Mouse (Mus musculus): ENCODE data around the gene Lrrc37a. TPM values are rescaled to one million over a fixed set of nuclear protein-coding genes. Genes with fewer than 3 reads are reported as not detected.
A peak's percentile ranks its signal among the peaks of the same experiment; 100 is the strongest.
"Not testable (repeated sequence)": the region's sequence is repeated elsewhere in the genome, so short reads cannot be mapped to it uniquely, and the experiment has no call there.

The Lrrc37a gene
- total RNA-seq (2017): under 0.01 TPM in 1 of 2 replicates, not detected in the other

DNA sequence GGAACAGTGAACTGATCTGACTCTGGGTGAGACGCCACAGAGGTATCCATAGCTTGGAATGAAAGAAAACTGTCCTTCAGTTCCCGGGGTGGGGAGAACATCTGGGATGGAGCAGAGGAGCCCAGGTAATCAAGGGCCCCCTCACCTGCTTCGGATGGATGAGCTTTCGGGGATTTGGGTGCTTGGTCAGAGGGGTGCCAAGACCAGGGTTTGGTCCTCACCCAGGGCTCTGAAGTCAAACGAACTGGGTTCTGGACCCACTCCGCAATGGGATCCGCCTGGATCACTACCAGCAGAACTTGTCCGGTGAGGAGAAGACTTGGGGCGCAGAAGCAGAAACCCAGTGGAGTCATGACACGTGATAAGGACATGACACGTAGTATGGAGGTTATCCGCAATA, at the start of gene Lrrc37a:
Gene Lrrc37a (minus strand): TSS at position 101 of the 400 bp plus-strand sequence.
- ATAC-seq (ENCODE audit: extremely low read depth, insufficient number of reproducible peaks, low FRiP score, poor library complexity, severe bottlenecking): no peak

DNA sequence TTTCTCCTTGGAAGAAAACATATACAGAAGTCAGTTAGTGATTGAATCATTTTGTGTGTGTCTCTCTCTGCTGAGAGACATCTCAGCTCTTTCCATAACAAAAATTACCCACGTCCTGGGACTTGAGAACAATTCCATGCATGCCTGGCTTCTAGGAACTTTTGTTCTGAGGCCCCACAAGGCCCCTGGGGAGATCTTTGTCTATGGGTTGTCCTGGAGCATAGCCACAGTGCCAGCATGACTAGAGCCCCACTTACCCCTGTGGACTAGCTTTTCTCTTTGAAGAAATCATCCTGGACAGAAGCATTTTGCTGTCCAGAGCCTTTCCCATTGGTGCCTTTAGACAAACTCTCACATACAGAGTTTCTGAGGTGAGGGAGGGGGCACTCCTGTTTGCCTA, 30.6 kb upstream of the Lrrc37a start:
- not testable (repeated sequence) for ATAC-seq (ENCODE audit: extremely low read depth, insufficient number of reproducible peaks, low FRiP score, poor library complexity, severe bottlenecking)

GRCm38 (mm10) chr11:103512111-103512510, 7.7 kb upstream of the Lrrc37a start:
- ATAC-seq (ENCODE audit: extremely low read depth, insufficient number of reproducible peaks, low FRiP score, poor library complexity, severe bottlenecking): no peak

- ATAC-seq (ENCODE audit: extremely low read depth, insufficient number of reproducible peaks, low FRiP score, poor library complexity, severe bottlenecking): peak; percentile 61; the same call in 1 of the 2 replicates
Measured at GRCm38 (mm10) chr11:103464443-103464842, 40.0 kb downstream of the Lrrc37a start.

DNA sequence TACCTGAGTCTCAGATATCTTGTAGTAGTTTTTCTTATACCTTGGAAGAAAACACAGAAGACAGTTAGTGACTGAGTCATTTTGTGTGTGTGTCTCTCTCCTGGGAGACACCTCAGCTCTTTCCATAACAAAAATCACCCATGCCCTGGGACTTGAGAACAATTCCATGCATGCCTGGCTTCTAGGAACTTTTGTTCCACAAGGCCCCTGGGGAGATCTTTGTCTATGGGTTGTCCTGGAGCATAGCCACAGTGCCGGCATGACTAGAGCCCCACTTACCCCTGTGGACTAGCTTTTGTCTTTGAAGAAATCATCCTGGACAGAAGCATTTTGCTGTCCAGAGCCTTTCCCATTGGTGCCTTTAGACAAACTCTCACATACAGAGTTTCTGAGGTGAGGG, 53.3 kb downstream of the Lrrc37a start:
- ATAC-seq (ENCODE audit: extremely low read depth, insufficient number of reproducible peaks, low FRiP score, poor library complexity, severe bottlenecking): not testable (repeated sequence)

DNA sequence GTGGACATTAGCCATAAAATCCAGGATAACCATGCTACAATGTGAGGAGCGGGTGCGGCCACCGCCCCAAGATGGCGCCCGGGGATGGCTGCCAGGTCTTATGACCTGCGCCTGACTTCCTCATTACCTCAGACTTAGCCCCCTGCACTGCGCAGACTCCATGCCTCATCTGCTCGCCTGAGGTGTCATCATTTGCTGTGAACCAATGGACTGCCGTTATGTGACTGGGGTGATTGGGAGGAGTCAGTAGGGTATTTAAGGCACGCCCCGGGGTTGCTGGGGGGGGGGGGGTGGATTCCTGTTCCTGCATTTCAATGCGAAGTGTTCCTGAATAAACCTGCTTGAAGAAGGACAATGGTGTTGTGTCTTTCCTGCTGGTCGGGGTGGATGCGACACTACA, 54.7 kb downstream of the Lrrc37a start:
- not testable (repeated sequence) for ATAC-seq (ENCODE audit: extremely low read depth, insufficient number of reproducible peaks, low FRiP score, poor library complexity, severe bottlenecking)

DNA sequence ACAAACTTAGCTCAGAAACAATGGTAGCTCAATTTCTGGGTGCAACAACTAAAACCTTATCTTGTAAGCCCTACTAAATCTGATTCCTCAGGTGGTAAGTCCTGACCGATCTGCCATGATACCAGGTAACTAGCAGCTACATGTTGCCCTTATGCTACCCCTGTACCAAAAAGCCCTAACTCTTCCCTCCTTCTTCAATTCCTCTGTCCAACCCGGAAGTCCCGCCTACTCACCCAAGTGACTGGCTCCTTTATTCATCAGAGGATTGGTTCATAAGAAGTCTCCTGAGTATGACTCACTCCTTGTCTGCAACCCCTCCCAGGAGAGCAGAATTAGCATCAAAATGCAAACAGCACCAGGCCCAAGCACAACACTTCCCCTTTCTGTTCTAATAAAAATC, 60.7 kb downstream of the Lrrc37a start:
- peak; percentile 61; the same call in 1 of the 2 replicates for ATAC-seq (ENCODE audit: extremely low read depth, insufficient number of reproducible peaks, low FRiP score, poor library complexity, severe bottlenecking)

DNA sequence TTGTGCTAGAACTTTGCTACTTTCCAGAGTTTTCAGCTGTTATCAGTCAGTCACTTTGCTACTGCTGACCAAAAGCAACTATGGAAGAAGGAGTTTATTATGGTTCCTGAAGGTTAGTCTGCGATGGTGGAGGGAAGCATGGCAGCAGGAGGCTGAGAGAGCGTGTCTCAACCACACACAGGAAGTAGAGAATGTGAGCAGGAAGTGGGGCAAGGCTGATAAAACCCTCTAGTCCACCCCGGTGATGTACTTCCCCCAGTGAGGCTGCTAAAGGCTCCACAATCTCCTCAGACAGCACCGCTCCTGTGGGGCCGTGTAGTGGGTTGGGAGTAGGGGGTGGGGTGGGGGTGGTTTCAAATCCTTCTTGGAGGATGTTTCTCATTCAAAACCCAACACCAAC, 68.1 kb downstream of the Lrrc37a start:
- peak; percentile 80; the same call in 1 of the 2 replicates for ATAC-seq (ENCODE audit: extremely low read depth, insufficient number of reproducible peaks, low FRiP score, poor library complexity, severe bottlenecking)

- no peak for ATAC-seq (ENCODE audit: extremely low read depth, insufficient number of reproducible peaks, low FRiP score, poor library complexity, severe bottlenecking)
Measured at GRCm38 (mm10) chr11:103425031-103425430, 79.4 kb downstream of the Lrrc37a start.

DNA sequence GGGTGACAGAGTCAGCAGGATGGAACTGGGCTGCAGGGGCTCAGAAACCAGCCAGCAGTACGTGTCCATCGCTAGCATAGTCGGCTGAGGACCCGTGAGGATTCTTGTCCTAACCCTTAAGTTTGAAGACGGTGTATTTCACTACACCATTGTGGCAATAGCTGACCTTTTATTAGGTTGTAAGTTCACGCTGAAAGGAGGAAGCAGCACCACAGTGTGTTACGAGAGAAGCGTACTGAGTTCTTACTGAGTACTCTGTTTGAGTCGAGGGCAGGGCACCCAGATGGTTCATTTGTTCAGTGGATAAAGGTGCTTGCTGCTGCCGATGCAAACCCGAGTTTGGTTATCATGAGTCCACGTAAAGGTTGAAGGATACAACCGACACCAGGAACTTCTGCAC, 84.7 kb downstream of the Lrrc37a start:
- ATAC-seq (ENCODE audit: extremely low read depth, insufficient number of reproducible peaks, low FRiP score, poor library complexity, severe bottlenecking): no peak

DNA sequence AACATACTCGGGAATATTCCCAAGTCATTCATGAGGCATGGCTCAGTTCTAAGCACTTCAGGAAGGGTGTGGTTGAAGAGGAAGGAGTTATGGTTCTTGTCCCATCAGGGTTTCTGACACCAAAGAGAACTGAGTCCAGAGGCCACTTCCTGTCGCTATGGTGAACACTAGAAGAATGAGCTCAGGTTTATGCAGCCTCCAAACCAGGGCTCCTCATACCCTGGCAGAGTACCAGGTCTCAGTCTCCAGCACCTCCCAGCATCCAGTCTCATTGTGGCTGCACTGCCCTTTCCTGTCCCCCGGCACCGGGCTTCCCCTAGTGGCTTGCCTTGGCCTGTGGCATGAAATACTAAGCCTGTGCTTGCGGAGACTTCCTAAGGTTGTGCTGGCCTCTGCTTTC, 85.2 kb downstream of the Lrrc37a start:
- no peak for ATAC-seq (ENCODE audit: extremely low read depth, insufficient number of reproducible peaks, low FRiP score, poor library complexity, severe bottlenecking)

GRCm38 (mm10) chr11:103413516-103413915, 90.9 kb downstream of the Lrrc37a start:
- peak; percentile 28; the same call in 1 of the 2 replicates for ATAC-seq (ENCODE audit: extremely low read depth, insufficient number of reproducible peaks, low FRiP score, poor library complexity, severe bottlenecking)

- ATAC-seq (ENCODE audit: extremely low read depth, insufficient number of reproducible peaks, low FRiP score, poor library complexity, severe bottlenecking): peak; percentile 61
Measured at GRCm38 (mm10) chr11:103412950-103413423, 91.4 kb downstream of the Lrrc37a start.

DNA sequence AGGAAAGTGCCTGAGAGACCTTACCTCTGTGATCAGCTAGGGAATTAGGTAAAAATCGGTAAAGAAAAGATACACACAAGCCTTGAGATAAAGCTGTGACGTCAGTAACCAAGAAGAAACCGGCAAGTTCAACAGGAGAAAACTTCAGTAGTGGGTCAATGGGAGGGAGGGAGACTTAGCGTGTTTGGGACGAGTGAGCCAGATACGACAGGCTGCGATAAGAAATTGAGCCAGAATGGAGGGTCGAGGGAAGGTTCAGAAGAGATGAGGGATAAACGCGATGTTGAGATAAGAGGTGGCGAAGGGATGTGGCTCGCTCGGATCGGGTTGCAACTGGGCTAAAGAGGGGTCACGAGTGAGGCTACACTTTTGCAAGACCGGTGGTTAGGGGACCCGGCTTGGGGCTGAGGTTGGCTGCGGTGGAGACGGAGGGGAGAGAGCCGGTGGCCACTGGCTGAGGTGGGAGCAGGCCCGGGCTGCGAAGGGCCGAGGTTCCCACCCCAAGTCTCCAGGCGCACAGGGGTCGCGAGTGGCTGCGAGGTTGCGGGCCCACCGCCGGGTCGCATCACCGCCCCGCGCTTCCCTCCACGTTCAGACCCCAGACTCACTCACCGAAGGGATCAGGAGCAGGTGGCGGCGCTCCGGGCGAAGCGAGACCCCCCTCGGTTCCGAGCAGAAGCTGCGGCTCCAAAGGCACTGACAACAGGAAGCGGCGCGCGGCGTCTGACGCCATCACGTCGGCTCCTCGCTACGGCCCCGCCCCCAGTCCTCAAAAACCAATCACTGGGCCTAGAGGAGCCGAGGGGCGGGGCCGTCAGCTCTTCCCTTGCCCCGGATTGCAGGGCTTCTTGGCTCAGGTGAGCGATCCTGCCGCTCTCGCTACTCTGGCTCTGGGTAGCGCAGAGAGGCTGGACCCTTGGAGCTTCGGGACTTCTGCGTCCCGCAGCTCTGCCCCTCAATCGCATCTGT, 92.1 kb downstream of the Lrrc37a start, which contains the start of gene Plekhm1:
Gene Plekhm1 (minus strand): TSS at position 707 of the 969 bp plus-strand sequence.
- ATAC-seq (ENCODE audit: extremely low read depth, insufficient number of reproducible peaks, low FRiP score, poor library complexity, severe bottlenecking): peak; percentile 91

- no peak for ATAC-seq (ENCODE audit: extremely low read depth, insufficient number of reproducible peaks, low FRiP score, poor library complexity, severe bottlenecking)
Measured at GRCm38 (mm10) chr11:103411301-103411700, 93.1 kb downstream of the Lrrc37a start.

- ATAC-seq (ENCODE audit: extremely low read depth, insufficient number of reproducible peaks, low FRiP score, poor library complexity, severe bottlenecking): no peak
Measured at GRCm38 (mm10) chr11:103408880-103409279, 95.5 kb downstream of the Lrrc37a start.

GRCm38 (mm10) chr11:103407136-103407535, 97.3 kb downstream of the Lrrc37a start:
- not testable (repeated sequence) for ATAC-seq (ENCODE audit: extremely low read depth, insufficient number of reproducible peaks, low FRiP score, poor library complexity, severe bottlenecking)

- ATAC-seq (ENCODE audit: extremely low read depth, insufficient number of reproducible peaks, low FRiP score, poor library complexity, severe bottlenecking): no peak
Measured at GRCm38 (mm10) chr11:103406551-103406950, 97.8 kb downstream of the Lrrc37a start.

DNA sequence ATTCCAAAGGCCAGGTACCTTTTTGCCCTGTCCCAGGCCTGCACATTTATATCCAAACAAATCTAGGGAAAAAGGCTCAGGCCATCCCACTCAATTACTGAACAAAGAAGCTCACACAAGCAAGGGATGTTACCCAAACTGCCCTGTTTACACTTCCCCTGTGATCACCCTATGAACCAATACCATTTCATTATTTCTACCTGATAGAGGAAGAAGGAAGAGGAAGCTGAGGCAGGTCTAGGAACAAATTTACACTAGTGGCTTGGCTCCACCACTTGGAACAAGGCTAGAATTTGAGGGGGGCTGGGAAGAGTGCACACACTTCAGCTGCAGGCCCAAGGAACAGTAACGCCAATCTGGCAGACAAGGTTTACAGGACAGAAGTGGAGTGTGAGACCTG, 98.6 kb downstream of the Lrrc37a start:
- ATAC-seq (ENCODE audit: extremely low read depth, insufficient number of reproducible peaks, low FRiP score, poor library complexity, severe bottlenecking): peak; percentile 31; the same call in 1 of the 2 replicates

DNA sequence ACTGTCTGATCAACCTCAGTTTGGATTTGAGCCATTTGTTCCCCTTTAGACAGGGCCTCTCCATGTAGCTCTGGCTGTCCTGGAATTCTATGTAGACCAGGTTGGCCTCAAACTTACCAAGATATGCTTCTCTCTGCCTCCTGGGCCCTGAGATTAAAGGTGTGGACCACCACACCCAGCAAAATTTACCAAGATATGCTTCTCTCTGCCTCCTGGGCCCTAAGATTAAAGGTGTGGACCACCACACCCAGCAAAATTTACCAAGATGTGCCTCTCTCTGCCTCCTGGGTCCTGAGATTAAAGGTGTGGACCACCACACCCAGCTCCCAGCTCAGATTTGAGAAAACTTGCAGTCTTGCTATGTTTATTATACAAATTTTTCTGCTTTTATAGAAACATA, 99.8 kb downstream of the Lrrc37a start:
- ATAC-seq (ENCODE audit: extremely low read depth, insufficient number of reproducible peaks, low FRiP score, poor library complexity, severe bottlenecking): no peak
